Mouse (Mus musculus): Measurements from ENCODE around the gene Tsen34. TPM values are rescaled to one million over a fixed set of nuclear protein-coding genes. Genes with fewer than 3 reads are reported as not detected.

Gene Tsen34
- polyA plus RNA-seq (2015; fragmentation: Nextera tagmentation; extraction: Ambion mirVana) = 41.1 and 41.9 TPM in 2 replicates

GRCm38 (mm10) chr7:3692382-3692986 lies at the start of gene Tsen34:
Gene Tsen34, plus strand, starts transcription at chr7:3692863.
- ATAC-seq (ENCODE audit: low read depth) = no peak; the same call in 1 of the 2 replicates

GRCm38 (mm10) chr7:3643412-3643811 lies 49.3 kb upstream of the Tsen34 start:
- H3K27ac ChIP-seq (ENCODE audit: low read length) = no peak overlapping the region
- ATAC-seq (ENCODE audit: low read depth) = no peak
- H3K36me3 ChIP-seq (ENCODE audit: control insufficient read depth, insufficient read depth) = peaks cover 18% of the 10 kb centered on the region
- H3K4me1 ChIP-seq (ENCODE audit: control insufficient read depth, low read depth, low read length) = peaks cover 32% of the 10 kb centered on the region
- H3K4me2 ChIP-seq (ENCODE audit: low read depth, low read length) = no peak overlapping the region
- no peaks in the 10 kb centered on the region for H3K9me3 ChIP-seq (replicated peaks; ENCODE audit: control insufficient read depth, low read length)
- H3K9ac ChIP-seq (ENCODE audit: low read depth, low read length) = no peak overlapping the region
- H3K4me3 ChIP-seq (ENCODE audit: low read depth, low read length) = no peak overlapping the region
- 31% methylated on average over 5 of the region's 5 CpGs for WGBS (ENCODE audit: insufficient replicate concordance)
- no peaks in the 10 kb centered on the region for H3K27me3 ChIP-seq (ENCODE audit: control insufficient read depth, insufficient read depth, low read depth, low read length)

More at GRCm38 (mm10) chr7:3692382-3692986, at the start of gene Tsen34:
- peak within 1 kb of the TSS; percentile 89 for H3K27ac ChIP-seq (ENCODE audit: low read length)
- H3K36me3 ChIP-seq (ENCODE audit: control insufficient read depth, insufficient read depth) = no peaks in the 10 kb centered on the region
- H3K4me2 ChIP-seq (ENCODE audit: low read depth, low read length) = peak within 1 kb of the TSS; percentile 99
- no peaks in the 10 kb centered on the region for H3K27me3 ChIP-seq (ENCODE audit: control insufficient read depth, insufficient read depth, low read depth, low read length)
- H3K9ac ChIP-seq (ENCODE audit: low read depth, low read length) = peak within 1 kb of the TSS; percentile 85
- peaks cover 25% of the 10 kb centered on the region for H3K4me1 ChIP-seq (ENCODE audit: control insufficient read depth, low read depth, low read length)
- under 1% methylated on average over 49 of the region's 49 CpGs for WGBS (ENCODE audit: insufficient replicate concordance)
- H3K4me3 ChIP-seq (ENCODE audit: low read depth, low read length) = peak within 1 kb of the TSS; percentile 80
- no peaks in the 10 kb centered on the region for H3K9me3 ChIP-seq (replicated peaks; ENCODE audit: control insufficient read depth, low read length)

GRCm38 (mm10) chr7:3643843-3644242 lies 48.8 kb upstream of the Tsen34 start:
- Histone ChIP-seq H3K9me3 (replicated peaks; ENCODE audit: control insufficient read depth, low read length) (no peaks in the 10 kb centered on the region), H3K4me2 (ENCODE audit: low read depth, low read length) (peak overlapping the region; percentile 78), H3K27me3 (ENCODE audit: control insufficient read depth, insufficient read depth, low read depth, low read length) (no peaks in the 10 kb centered on the region), H3K27ac (ENCODE audit: low read length) (peak overlapping the region; percentile 97), H3K9ac (ENCODE audit: low read depth, low read length) (peak overlapping the region; percentile 37; the same call in 1 of the 2 replicates), H3K4me1 (ENCODE audit: control insufficient read depth, low read depth, low read length) (peaks cover 35% of the 10 kb centered on the region), H3K36me3 (ENCODE audit: control insufficient read depth, insufficient read depth) (peaks cover 18% of the 10 kb centered on the region), H3K4me3 (ENCODE audit: low read depth, low read length) (peak overlapping the region; percentile 63)
- ATAC-seq (ENCODE audit: low read depth) = no peak
- 10% methylated on average over 9 of the region's 9 CpGs for WGBS (ENCODE audit: insufficient replicate concordance)

GRCm38 (mm10) chr7:3644348-3644671 lies 48.4 kb upstream of the Tsen34 start:
- Histone ChIP-seq H3K4me1 (ENCODE audit: control insufficient read depth, low read depth, low read length) (peaks cover 35% of the 10 kb centered on the region), H3K4me3 (ENCODE audit: low read depth, low read length) (peak overlapping the region; percentile 63), H3K9ac (ENCODE audit: low read depth, low read length) (peak overlapping the region; percentile 37; the same call in 1 of the 2 replicates), H3K27me3 (ENCODE audit: control insufficient read depth, insufficient read depth, low read depth, low read length) (no peaks in the 10 kb centered on the region), H3K27ac (ENCODE audit: low read length) (peak overlapping the region; percentile 97), H3K9me3 (replicated peaks; ENCODE audit: control insufficient read depth, low read length) (no peaks in the 10 kb centered on the region), H3K36me3 (ENCODE audit: control insufficient read depth, insufficient read depth) (peaks cover 17% of the 10 kb centered on the region), H3K4me2 (ENCODE audit: low read depth, low read length) (peak overlapping the region; percentile 78)
- ATAC-seq (ENCODE audit: low read depth) = no peak
- under 1% methylated on average over 11 of the region's 11 CpGs for WGBS (ENCODE audit: insufficient replicate concordance)

- H3K27me3 ChIP-seq (ENCODE audit: control insufficient read depth, insufficient read depth, low read depth, low read length) = no peaks in the 10 kb centered on the region
- H3K9me3 ChIP-seq (replicated peaks; ENCODE audit: control insufficient read depth, low read length) = no peaks in the 10 kb centered on the region
- peaks cover 35% of the 10 kb centered on the region for H3K4me1 ChIP-seq (ENCODE audit: control insufficient read depth, low read depth, low read length)
- peak within 1 kb of the TSS; percentile 96 for H3K4me3 ChIP-seq (ENCODE audit: low read depth, low read length)
- H3K36me3 ChIP-seq (ENCODE audit: control insufficient read depth, insufficient read depth) = peaks cover 11% of the 10 kb centered on the region
- H3K27ac ChIP-seq (ENCODE audit: low read length) = peak within 1 kb of the TSS; percentile 97
- peak; percentile 95 for ATAC-seq (ENCODE audit: low read depth)
- peak within 1 kb of the TSS; percentile 91 for H3K4me2 ChIP-seq (ENCODE audit: low read depth, low read length)
- WGBS (ENCODE audit: insufficient replicate concordance) = under 1% methylated on average over 51 of the region's 58 CpGs
- H3K9ac ChIP-seq (ENCODE audit: low read depth, low read length) = peak within 1 kb of the TSS; percentile 99
Observed at GRCm38 (mm10) chr7:3644672-3645487, 47.8 kb upstream of the Tsen34 start, which contains the start of gene Cnot3. Gene Cnot3, plus strand, starts transcription at chr7:3645268.

GRCm38 (mm10) chr7:3645488-3646025 lies 47.1 kb upstream of the Tsen34 start:
- no peak for ATAC-seq (ENCODE audit: low read depth)
- Histone ChIP-seq H3K4me3 (ENCODE audit: low read depth, low read length) (peak overlapping the region; percentile 96), H3K9ac (ENCODE audit: low read depth, low read length) (peak overlapping the region; percentile 99), H3K36me3 (ENCODE audit: control insufficient read depth, insufficient read depth) (peaks cover 14% of the 10 kb centered on the region), H3K27ac (ENCODE audit: low read length) (peak overlapping the region; percentile 96), H3K27me3 (ENCODE audit: control insufficient read depth, insufficient read depth, low read depth, low read length) (no peaks in the 10 kb centered on the region), H3K9me3 (replicated peaks; ENCODE audit: control insufficient read depth, low read length) (no peaks in the 10 kb centered on the region), H3K4me1 (ENCODE audit: control insufficient read depth, low read depth, low read length) (peaks cover 35% of the 10 kb centered on the region), H3K4me2 (ENCODE audit: low read depth, low read length) (peak overlapping the region; percentile 91)
- WGBS (ENCODE audit: insufficient replicate concordance) = under 1% methylated on average over 53 of the region's 58 CpGs

- Histone ChIP-seq H3K9me3 (replicated peaks; ENCODE audit: control insufficient read depth, low read length) (no peaks in the 10 kb centered on the region), H3K27ac (ENCODE audit: low read length) (peak overlapping the region; percentile 96), H3K27me3 (ENCODE audit: control insufficient read depth, insufficient read depth, low read depth, low read length) (no peaks in the 10 kb centered on the region), H3K4me2 (ENCODE audit: low read depth, low read length) (peak overlapping the region; percentile 91), H3K4me1 (ENCODE audit: control insufficient read depth, low read depth, low read length) (peaks cover 35% of the 10 kb centered on the region), H3K9ac (ENCODE audit: low read depth, low read length) (peak overlapping the region; percentile 99), H3K36me3 (ENCODE audit: control insufficient read depth, insufficient read depth) (peaks cover 14% of the 10 kb centered on the region), H3K4me3 (ENCODE audit: low read depth, low read length) (peak overlapping the region; percentile 96)
- ATAC-seq (ENCODE audit: low read depth) = no peak
- WGBS (ENCODE audit: insufficient replicate concordance) = 9% methylated on average over 9 of the region's 9 CpGs
Observed at GRCm38 (mm10) chr7:3646188-3646587, 46.5 kb upstream of the Tsen34 start.

- peak overlapping the region; percentile 96 for H3K4me3 ChIP-seq (ENCODE audit: low read depth, low read length)
- H3K27ac ChIP-seq (ENCODE audit: low read length) = no peak overlapping the region; the same call in 1 of the 2 replicates
- no peaks in the 10 kb centered on the region for H3K27me3 ChIP-seq (ENCODE audit: control insufficient read depth, insufficient read depth, low read depth, low read length)
- peak overlapping the region; percentile 91 for H3K4me2 ChIP-seq (ENCODE audit: low read depth, low read length)
- peaks cover 35% of the 10 kb centered on the region for H3K4me1 ChIP-seq (ENCODE audit: control insufficient read depth, low read depth, low read length)
- H3K9me3 ChIP-seq (replicated peaks; ENCODE audit: control insufficient read depth, low read length) = no peaks in the 10 kb centered on the region
- peaks cover 18% of the 10 kb centered on the region for H3K36me3 ChIP-seq (ENCODE audit: control insufficient read depth, insufficient read depth)
- ATAC-seq (ENCODE audit: low read depth) = no peak
- peak overlapping the region; percentile 99 for H3K9ac ChIP-seq (ENCODE audit: low read depth, low read length)
- 50% methylated on average over 4 of the region's 4 CpGs for WGBS (ENCODE audit: insufficient replicate concordance)
Observed at GRCm38 (mm10) chr7:3646641-3647040, 46.0 kb upstream of the Tsen34 start.

All from liver, embryonic 16.5 days (tissue).